Mouse (Mus musculus): ENCODE measurements around the gene Mettl23.
"Not testable (repeated sequence)": the region's sequence is repeated elsewhere in the genome, so short reads cannot be mapped to it uniquely, and the experiment has no call there.

The Mettl23 gene

GRCm38 (mm10) chr11:116818722-116819121 is 24.4 kb upstream of the Mettl23 start:
- no peak for DNase-seq (ENCODE audit: low spot score in 2 of 2)

- no peak for DNase-seq (ENCODE audit: low spot score in 2 of 2)
Observed at GRCm38 (mm10) chr11:116819932-116820593, 23.0 kb upstream of the Mettl23 start.

GRCm38 (mm10) chr11:116821057-116821940 is 21.8 kb upstream of the Mettl23 start:
- no peak for DNase-seq (ENCODE audit: low spot score in 2 of 2)

DNA sequence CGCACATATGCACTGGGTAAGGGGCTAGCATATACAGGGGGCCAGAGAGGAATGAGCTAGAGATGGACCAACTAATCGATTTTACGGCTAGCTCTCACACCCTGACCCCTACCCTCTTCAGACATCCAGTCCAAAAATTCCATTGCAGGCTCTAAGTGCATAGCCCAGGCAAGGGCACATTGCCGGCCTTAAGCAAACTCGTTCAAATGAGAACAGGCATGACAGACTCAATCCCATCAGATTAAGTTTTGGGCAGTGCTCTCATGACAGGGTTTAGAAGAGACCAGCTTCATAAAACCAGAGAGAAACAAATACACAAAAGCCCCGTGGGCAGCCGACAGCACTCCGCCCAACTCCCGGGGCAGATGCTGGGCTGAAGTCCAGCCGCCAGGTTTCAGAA is 20.9 kb upstream of the Mettl23 start:
- DNase-seq (ENCODE audit: low spot score in 2 of 2) = no peak

- DNase-seq (ENCODE audit: low spot score in 2 of 2) = no peak
Observed at GRCm38 (mm10) chr11:116822626-116823025, 20.5 kb upstream of the Mettl23 start.

GRCm38 (mm10) chr11:116823255-116823654 is 19.8 kb upstream of the Mettl23 start:
- DNase-seq (ENCODE audit: low spot score in 2 of 2) = no peak

GRCm38 (mm10) chr11:116823885-116824284 is 19.2 kb upstream of the Mettl23 start:
- not testable (repeated sequence) for DNase-seq (ENCODE audit: low spot score in 2 of 2)

DNA sequence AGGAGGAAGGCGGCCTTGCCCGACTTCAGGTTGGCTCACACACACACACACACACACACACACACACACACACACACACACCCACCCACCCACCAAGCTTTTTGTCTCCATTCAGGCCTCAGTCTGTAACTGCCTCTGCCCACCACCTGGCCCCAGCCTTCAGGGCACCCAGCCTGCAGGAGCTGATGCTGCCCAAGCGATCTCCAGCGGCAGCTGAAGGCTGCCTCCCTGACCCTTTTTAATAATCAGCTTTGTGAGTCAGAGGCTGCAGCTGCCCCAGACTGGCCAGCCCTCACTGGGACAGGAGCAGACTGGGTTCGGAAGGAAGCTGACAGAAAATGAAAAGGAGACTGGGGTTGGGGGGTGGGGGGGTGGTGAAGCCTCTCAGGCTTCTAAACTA is 17.8 kb upstream of the Mettl23 start:
- no peak for DNase-seq (ENCODE audit: low spot score in 2 of 2)

- no peak for DNase-seq (ENCODE audit: low spot score in 2 of 2)
Observed at GRCm38 (mm10) chr11:116826550-116827504, 16.3 kb upstream of the Mettl23 start.

DNA sequence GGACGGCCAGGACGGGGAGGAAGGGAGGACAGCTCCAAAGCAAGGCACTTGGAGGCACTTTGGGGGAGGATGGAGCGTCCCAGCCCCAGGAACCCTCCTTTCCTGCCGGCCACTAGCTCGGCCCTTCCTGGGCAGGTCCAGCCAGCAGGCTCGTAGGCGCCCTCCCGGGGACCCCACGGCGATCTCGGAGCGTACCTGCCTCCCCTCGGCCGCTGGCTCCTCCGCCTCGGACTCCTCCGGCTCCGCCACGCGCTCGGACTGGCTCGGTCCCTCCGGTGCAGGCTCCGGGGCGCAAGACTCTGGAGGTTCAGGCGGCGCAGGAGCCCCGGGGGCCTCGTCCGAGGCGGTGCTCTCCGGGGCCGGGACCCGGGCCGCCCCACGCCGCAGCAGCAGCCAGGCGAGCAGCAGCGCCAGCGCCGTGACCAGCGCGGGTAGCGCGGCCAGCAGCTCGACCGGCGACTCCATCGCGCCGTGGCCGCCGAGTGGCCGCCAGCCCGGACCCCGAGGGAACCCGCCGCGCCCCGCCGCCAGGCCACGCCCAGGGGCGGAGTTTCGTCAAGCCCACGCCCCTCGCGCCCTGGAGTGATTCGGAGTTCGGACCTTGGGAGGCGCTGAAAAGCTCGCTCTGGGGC is 15.4 kb upstream of the Mettl23 start, which contains the start of gene Mxra7:
TSS of gene Mxra7 (minus strand) at position 513 of the 632 bp plus-strand sequence.
- DNase-seq (ENCODE audit: low spot score in 2 of 2) = peak; percentile 84 to 88

- DNase-seq (ENCODE audit: low spot score in 2 of 2) = no peak
Observed at GRCm38 (mm10) chr11:116832172-116832685, 10.8 kb upstream of the Mettl23 start.

DNA sequence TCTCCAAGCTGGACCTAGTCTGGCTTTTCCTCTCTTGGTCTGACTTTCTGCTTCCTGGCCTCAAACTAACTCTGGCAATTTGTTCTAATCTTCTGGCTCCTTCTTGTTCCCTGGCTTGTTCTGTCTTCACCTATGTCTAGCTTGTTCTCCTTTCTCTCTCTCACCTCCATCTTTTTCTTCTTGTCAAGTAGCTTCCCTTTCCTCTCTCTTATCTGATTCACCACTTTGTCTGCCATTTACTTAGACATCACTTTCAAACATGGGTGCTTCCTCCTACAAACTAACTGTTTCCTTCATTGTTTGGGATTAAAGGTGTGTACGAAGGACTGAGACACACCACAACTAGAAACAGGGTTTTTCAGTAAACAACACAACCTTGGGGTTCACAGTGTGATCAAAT is 8.1 kb upstream of the Mettl23 start:
- no peak for DNase-seq (ENCODE audit: low spot score in 2 of 2)

- no peak for DNase-seq (ENCODE audit: low spot score in 2 of 2)
Observed at GRCm38 (mm10) chr11:116836283-116836682, 6.8 kb upstream of the Mettl23 start.

DNA sequence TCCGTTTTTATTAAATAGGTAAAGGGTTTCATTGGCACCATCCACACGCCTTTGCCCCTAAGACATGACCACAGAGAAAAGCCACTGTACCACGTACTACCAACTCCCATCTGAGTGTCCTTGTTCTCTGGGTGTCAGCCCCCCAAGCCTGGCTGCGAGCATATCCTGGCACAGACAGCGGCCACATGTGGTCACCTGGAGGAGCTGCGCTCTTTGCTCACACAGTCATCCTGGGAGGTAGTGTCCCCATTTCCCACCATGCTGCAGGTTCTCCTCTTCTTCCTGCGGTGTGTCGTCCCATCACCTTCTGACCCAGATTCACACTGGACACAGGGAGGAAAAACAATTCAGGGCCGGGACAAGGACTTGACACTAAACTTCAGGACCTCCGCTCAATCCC is 5.6 kb upstream of the Mettl23 start:
- DNase-seq (ENCODE audit: low spot score in 2 of 2) = no peak

GRCm38 (mm10) chr11:116838936-116839335 is 4.1 kb upstream of the Mettl23 start:
- no peak for DNase-seq (ENCODE audit: low spot score in 2 of 2)

DNA sequence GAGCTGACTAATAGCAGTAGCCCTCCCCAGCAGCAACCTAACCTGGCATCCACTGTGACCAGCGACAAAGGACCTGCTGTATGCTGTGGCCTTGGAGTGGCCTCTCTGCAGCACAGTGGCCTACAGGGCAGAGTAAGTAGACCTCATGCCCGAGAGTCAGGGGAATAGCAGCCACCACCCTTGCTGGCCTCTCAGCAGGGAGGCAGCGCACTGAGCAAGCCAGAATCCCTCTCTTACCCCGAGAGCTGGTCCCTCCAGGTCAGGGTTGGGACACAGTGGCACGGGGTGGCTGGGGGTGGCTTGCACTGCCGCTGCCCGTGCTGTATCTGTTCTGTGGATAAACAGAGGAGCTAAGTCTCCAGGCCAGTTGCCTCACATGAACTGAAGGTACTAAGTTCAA is 3.5 kb upstream of the Mettl23 start:
- no peak for DNase-seq (ENCODE audit: low spot score in 2 of 2)

GRCm38 (mm10) chr11:116840748-116841147 is 2.3 kb upstream of the Mettl23 start:
- DNase-seq (ENCODE audit: low spot score in 2 of 2) = no peak

GRCm38 (mm10) chr11:116842531-116843260 is 382 bp upstream of the Mettl23 start:
- peak in 1 of 2 experiments; percentile 66 for DNase-seq (ENCODE audit: low spot score in 2 of 2)

- DNase-seq (ENCODE audit: low spot score in 2 of 2) = no peak
Observed at GRCm38 (mm10) chr11:116846593-116847181, 3.6 kb downstream of the Mettl23 start.
